8 mouse cellular contexts compared by ENCODE assay signal in genomic region chr11:5098035-5098735, GRCm38 (mm10). TPM values are rescaled to one million over a fixed set of nuclear protein-coding genes. Genes with fewer than 3 reads are reported as not detected.
DNase-seq lines count a peak whose midpoint lies in the region; ATAC-seq lines count a peak whose summit lies in the region.

No protein-coding gene starts in this region.

- no peaks in the 10 kb centered on the region for H3K27me3 ChIP-seq in heart, embryonic 10.5 days (ENCODE audit: insufficient read depth, poor library complexity, severe bottlenecking)
- H3K27me3 ChIP-seq in kidney, embryonic 14.5 days (ENCODE audit: control insufficient read depth, insufficient read depth, low read length) = no peaks in the 10 kb centered on the region
- no peaks in the 10 kb centered on the region for H3K27me3 ChIP-seq in liver, embryonic 13.5 days
- H3K27me3 ChIP-seq in neural tube, embryonic 13.5 days = no peaks in the 10 kb centered on the region

- H3K9ac ChIP-seq in kidney, embryonic 14.5 days (ENCODE audit: low read depth, low read length) = peak overlapping the region; percentile 99
- H3K9ac ChIP-seq in liver, embryonic 13.5 days = peak overlapping the region; percentile 98
- H3K9ac ChIP-seq in neural tube, embryonic 13.5 days = peak overlapping the region; percentile 99

- peak; percentile 17; the same call in 1 of the 2 replicates for ATAC-seq in kidney, embryonic 14.5 days (ENCODE audit: low FRiP score, low TSS enrichment)
- ATAC-seq in liver, embryonic 13.5 days (ENCODE audit: low read depth) = peak; percentile 24
- peak; percentile 52; the same call in 1 of the 2 replicates for ATAC-seq in neural tube, embryonic 13.5 days (ENCODE audit: low read depth)

- DNase-seq in 3134 (ENCODE audit: extremely low read depth, insufficient read length, low spot score) = peak; percentile 66
- peak; percentile 72 for DNase-seq in MN1 (ENCODE audit: low spot score)
- DNase-seq in cerebellum, postnatal 36 days = peak; percentile 60 to 64
- no peak for DNase-seq in heart, embryonic 10.5 days (ENCODE audit: low spot score)
- peak; percentile 53 for DNase-seq in liver, embryonic 13.5 days
- peak; percentile 38 for DNase-seq in thymus, postnatal 14 days

- H3K9me3 ChIP-seq in heart, embryonic 10.5 days = no peaks in the 10 kb centered on the region
- H3K9me3 ChIP-seq in kidney, embryonic 14.5 days (ENCODE audit: control insufficient read depth, low read length) = no peaks in the 10 kb centered on the region
- H3K9me3 ChIP-seq in liver, embryonic 13.5 days (replicated peaks) = no peaks in the 10 kb centered on the region
- no peaks in the 10 kb centered on the region for H3K9me3 ChIP-seq in neural tube, embryonic 13.5 days

- under 1% methylated on average over 44 of the region's 44 CpGs for WGBS in heart, embryonic 10.5 days
- WGBS in kidney, embryonic 14.5 days = 1% methylated on average over 44 of the region's 44 CpGs
- under 1% methylated on average over 44 of the region's 44 CpGs for WGBS in liver, embryonic 13.5 days (ENCODE audit: insufficient replicate concordance)
- WGBS in neural tube, embryonic 13.5 days = under 1% methylated on average over 44 of the region's 44 CpGs

- H3K4me2 ChIP-seq in kidney, embryonic 14.5 days (replicated peaks; ENCODE audit: low read depth, low read length) = peak overlapping the region; percentile 92
- peak overlapping the region; percentile 89 for H3K4me2 ChIP-seq in liver, embryonic 13.5 days
- H3K4me2 ChIP-seq in neural tube, embryonic 13.5 days = peak overlapping the region; percentile 95

- peaks cover 22% of the 10 kb centered on the region for H3K4me1 ChIP-seq in heart, embryonic 10.5 days
- peaks cover 25% of the 10 kb centered on the region for H3K4me1 ChIP-seq in kidney, embryonic 14.5 days (ENCODE audit: control insufficient read depth, insufficient read depth, low read length)
- H3K4me1 ChIP-seq in liver, embryonic 13.5 days (replicated peaks) = peaks cover 69% of the 10 kb centered on the region
- H3K4me1 ChIP-seq in neural tube, embryonic 13.5 days (replicated peaks) = peaks cover 43% of the 10 kb centered on the region

- peak overlapping the region; percentile 100 for H3K27ac ChIP-seq in heart, embryonic 10.5 days
- H3K27ac ChIP-seq in kidney, embryonic 14.5 days (ENCODE audit: low read depth, low read length) = peak overlapping the region; percentile 97
- peak overlapping the region; percentile 92 for H3K27ac ChIP-seq in liver, embryonic 13.5 days
- peak overlapping the region; percentile 99 for H3K27ac ChIP-seq in neural tube, embryonic 13.5 days (replicated peaks)

- peaks cover 21% of the 10 kb centered on the region for H3K36me3 ChIP-seq in heart, embryonic 10.5 days
- H3K36me3 ChIP-seq in kidney, embryonic 14.5 days (ENCODE audit: control insufficient read depth, insufficient read depth, low read length) = peaks cover 6% of the 10 kb centered on the region
- peaks cover 28% of the 10 kb centered on the region for H3K36me3 ChIP-seq in liver, embryonic 13.5 days
- H3K36me3 ChIP-seq in neural tube, embryonic 13.5 days = 0 out of 2 replicates have a peak, but pooled peaks cover 4% of the 10 kb centered on the region

- H3K4me3 ChIP-seq in heart, embryonic 10.5 days = peak overlapping the region; percentile 99
- H3K4me3 ChIP-seq in kidney, embryonic 14.5 days (ENCODE audit: low read length) = peak overlapping the region; percentile 96
- peak overlapping the region; percentile 86 for H3K4me3 ChIP-seq in liver, embryonic 13.5 days (replicated peaks)
- peak overlapping the region; percentile 100 for H3K4me3 ChIP-seq in neural tube, embryonic 13.5 days

RNA-seq across cellular contexts. Expression of gene Rhbdd3, which starts 0.5 kb away (rescaled TPM):
- 34.2 and 35.0 TPM in 2 replicates for polyA plus RNA-seq in heart, embryonic 10.5 days (2016; fragmentation: Nextera tagmentation; extraction: Ambion mirVana)
- 25.5 and 29.0 TPM in 2 replicates for polyA plus RNA-seq in kidney, embryonic 14.5 days (2014; fragmentation: Nextera tagmentation; extraction: Ambion mirVana)
- polyA plus RNA-seq in liver, embryonic 13.5 days (2015; fragmentation: Nextera tagmentation; extraction: Ambion mirVana) = 11.8 and 14.3 TPM in 2 replicates
- polyA plus RNA-seq in neural tube, embryonic 13.5 days (2015; fragmentation: Nextera tagmentation; extraction: Ambion mirVana) = 26.2 and 32.7 TPM in 2 replicates

RNA-seq across cellular contexts. Expression of gene Ewsr1, which starts 0.9 kb away (rescaled TPM):
- 569 and 680 TPM in 2 replicates for polyA plus RNA-seq in heart, embryonic 10.5 days (2016; fragmentation: Nextera tagmentation; extraction: Ambion mirVana)
- 506 and 517 TPM in 2 replicates for polyA plus RNA-seq in kidney, embryonic 14.5 days (2014; fragmentation: Nextera tagmentation; extraction: Ambion mirVana)
- 312 and 331 TPM in 2 replicates for polyA plus RNA-seq in liver, embryonic 13.5 days (2015; fragmentation: Nextera tagmentation; extraction: Ambion mirVana)
- polyA plus RNA-seq in neural tube, embryonic 13.5 days (2015; fragmentation: Nextera tagmentation; extraction: Ambion mirVana) = 624 and 700 TPM in 2 replicates

RNA-seq across cellular contexts. Expression of gene Gas2l1, which starts 33.1 kb away (rescaled TPM):
- 27.0 and 34.4 TPM in 2 replicates for polyA plus RNA-seq in heart, embryonic 10.5 days (2016; fragmentation: Nextera tagmentation; extraction: Ambion mirVana)
- polyA plus RNA-seq in kidney, embryonic 14.5 days (2014; fragmentation: Nextera tagmentation; extraction: Ambion mirVana) = 30.2 and 47.3 TPM in 2 replicates
- polyA plus RNA-seq in liver, embryonic 13.5 days (2015; fragmentation: Nextera tagmentation; extraction: Ambion mirVana) = 14.3 and 15.1 TPM in 2 replicates
- polyA plus RNA-seq in neural tube, embryonic 13.5 days (2015; fragmentation: Nextera tagmentation; extraction: Ambion mirVana) = 25.2 and 26.3 TPM in 2 replicates

RNA-seq across cellular contexts. Expression of gene Rasl10a, which starts 40.3 kb away (rescaled TPM):
- polyA plus RNA-seq in heart, embryonic 10.5 days (2016; fragmentation: Nextera tagmentation; extraction: Ambion mirVana) = 1.1 and 1.4 TPM in 2 replicates
- polyA plus RNA-seq in kidney, embryonic 14.5 days (2014; fragmentation: Nextera tagmentation; extraction: Ambion mirVana) = 4.1 and 4.6 TPM in 2 replicates
- polyA plus RNA-seq in liver, embryonic 13.5 days (2015; fragmentation: Nextera tagmentation; extraction: Ambion mirVana) = 0.42 and 0.50 TPM in 2 replicates
- polyA plus RNA-seq in neural tube, embryonic 13.5 days (2015; fragmentation: Nextera tagmentation; extraction: Ambion mirVana) = 0.64 and 0.99 TPM in 2 replicates

RNA-seq across cellular contexts. Expression of gene Emid1, which starts 53.9 kb away (rescaled TPM):
- 11.8 and 14.6 TPM in 2 replicates for polyA plus RNA-seq in heart, embryonic 10.5 days (2016; fragmentation: Nextera tagmentation; extraction: Ambion mirVana)
- polyA plus RNA-seq in kidney, embryonic 14.5 days (2014; fragmentation: Nextera tagmentation; extraction: Ambion mirVana) = 141 and 178 TPM in 2 replicates
- 4.3 and 4.5 TPM in 2 replicates for polyA plus RNA-seq in liver, embryonic 13.5 days (2015; fragmentation: Nextera tagmentation; extraction: Ambion mirVana)
- 16.5 and 18.9 TPM in 2 replicates for polyA plus RNA-seq in neural tube, embryonic 13.5 days (2015; fragmentation: Nextera tagmentation; extraction: Ambion mirVana)
